Mouse (Mus musculus) layer of hippocampus, postnatal 10 days (tissue): Measurements from ENCODE around the gene Gm21887. TPM values are rescaled to one million over a fixed set of nuclear protein-coding genes. Genes with fewer than 3 reads are reported as not detected.
A peak's percentile ranks its signal among the peaks of the same experiment; 100 is the strongest.
"Not testable (repeated sequence)": the region's sequence is repeated elsewhere in the genome, so short reads cannot be mapped to it uniquely, and the experiment has no call there.

ENCODE experiments used
- DNase-seq, 2 experiments: peaks; one replicate each; pipeline ENCODE4 v3.0.0; 2021; ENCODE audit warnings: low spot score in 2 of 2
- total RNA-seq, 2 experiments: library from RNA; stranded (reverse); gene quantifications; 2 replicates each; pipeline ENCODE4 v1.2.3; 2021

Gm21887 gene
- total RNA-seq, 2 experiments from 2014 or later, result 327 to 366 TPM

DNA sequence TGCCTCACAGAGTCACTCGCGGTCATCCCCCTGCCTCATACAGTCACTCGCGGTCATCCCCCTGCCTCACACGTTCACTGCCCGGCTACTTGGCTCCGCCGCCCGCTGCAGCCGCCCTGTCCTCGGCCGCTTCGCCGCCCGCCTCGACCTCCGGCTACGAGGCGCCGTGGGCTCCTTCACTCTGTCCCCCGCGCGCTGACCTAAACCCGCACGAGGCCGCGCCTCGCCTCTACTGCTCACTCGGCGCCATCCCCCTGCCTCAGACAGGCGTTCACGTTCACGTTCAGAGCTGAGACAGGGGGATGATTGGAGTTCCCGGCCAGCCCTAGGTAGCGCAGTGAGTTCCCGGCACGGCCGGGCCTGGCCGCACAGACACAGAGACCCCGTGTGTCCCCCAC, 12.0 kb upstream of the Gm21887 start:
- not testable (repeated sequence) for DNase-seq

- DNase-seq, result peak; percentile 100
These were observed 11.5 kb upstream of the Gm21887 start for GRCm38 (mm10) chrX:169997854-169998456.

DNA sequence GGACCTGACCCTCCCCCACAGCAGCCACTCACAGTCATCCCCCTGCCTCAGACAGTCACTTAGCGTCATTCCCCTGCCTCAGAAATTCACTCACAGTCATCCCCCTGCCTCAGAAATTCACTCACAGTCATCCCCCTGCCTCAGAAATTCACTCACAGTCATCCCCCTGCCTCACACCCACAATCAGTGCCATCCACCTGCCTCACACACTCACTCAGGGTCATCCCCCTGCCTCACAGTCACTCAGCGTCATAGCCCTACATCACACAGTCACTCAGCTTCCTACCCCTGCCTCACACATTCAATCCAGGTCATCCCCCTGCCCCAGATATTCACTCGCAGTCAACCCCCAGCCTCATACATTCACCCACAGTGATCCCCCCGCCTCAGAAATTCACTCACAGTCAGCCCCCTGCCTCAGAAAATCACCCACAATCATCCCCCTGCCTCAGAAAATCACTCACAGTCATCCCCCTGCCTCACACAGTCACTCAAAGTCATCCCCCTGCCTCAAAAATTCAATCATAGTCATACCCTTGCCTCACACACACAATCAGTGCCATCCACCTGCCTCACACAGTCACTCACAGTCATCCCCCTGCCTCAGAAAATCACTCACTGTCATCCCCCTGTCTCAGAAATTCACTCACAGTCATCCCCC, 10.8 kb upstream of the Gm21887 start:
- not testable (repeated sequence) for DNase-seq

GRCm38 (mm10) chrX:169999226-169999883, 10.1 kb upstream of the Gm21887 start:
- DNase-seq, result peak; percentile 54 to 72

GRCm38 (mm10) chrX:169999912-170000641, 9.4 kb upstream of the Gm21887 start:
- not testable (repeated sequence) for DNase-seq

- DNase-seq, result not testable (repeated sequence)
These were observed 8.6 kb upstream of the Gm21887 start for GRCm38 (mm10) chrX:170000642-170001387.

DNA sequence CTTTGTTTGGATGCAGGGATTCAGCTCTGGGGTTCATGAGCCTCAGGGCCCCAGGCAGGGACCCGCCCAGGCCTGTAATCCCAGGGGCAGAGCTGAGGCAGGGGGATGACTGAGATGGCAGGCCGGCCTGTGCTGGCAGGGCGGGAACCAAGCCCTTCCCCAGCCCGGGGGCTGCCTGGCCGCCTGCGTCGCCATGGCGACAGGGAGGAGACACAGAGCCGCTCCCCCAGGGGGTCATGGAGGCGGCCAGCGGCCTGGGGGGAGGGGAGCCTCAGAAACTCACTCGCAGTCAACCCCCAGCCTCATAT, 8.1 kb upstream of the Gm21887 start:
- not testable (repeated sequence) for DNase-seq

GRCm38 (mm10) chrX:170002510-170003197, 6.8 kb upstream of the Gm21887 start:
- DNase-seq, result peak in 1 of 2 experiments; percentile 75

GRCm38 (mm10) chrX:170003536-170003935, 5.9 kb upstream of the Gm21887 start:
- not testable (repeated sequence) for DNase-seq

DNA sequence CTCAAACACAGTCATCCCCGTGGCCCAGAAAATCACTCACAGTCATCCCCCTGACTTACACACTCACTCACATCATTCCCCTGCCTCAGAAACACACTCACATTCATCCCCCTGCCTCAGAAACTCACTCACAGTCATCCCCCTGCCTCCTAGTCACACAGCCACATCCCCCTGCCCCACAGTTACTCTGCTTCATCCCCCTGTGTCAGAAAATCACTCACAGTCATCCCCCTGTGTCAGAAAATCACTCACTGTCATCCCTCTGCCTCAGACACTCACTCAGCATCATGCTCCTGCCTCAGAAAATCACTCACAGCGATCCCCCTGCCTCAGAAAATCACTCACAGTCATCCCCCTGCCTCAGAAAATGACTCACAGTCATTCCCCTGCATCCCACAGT, 5.2 kb upstream of the Gm21887 start:
- DNase-seq, result not testable (repeated sequence)

- DNase-seq, result not testable (repeated sequence)
These were observed 4.7 kb upstream of the Gm21887 start for GRCm38 (mm10) chrX:170004793-170005192.

GRCm38 (mm10) chrX:170005194-170005593, 4.3 kb upstream of the Gm21887 start:
- DNase-seq, result peak; percentile 50 to 69

DNA sequence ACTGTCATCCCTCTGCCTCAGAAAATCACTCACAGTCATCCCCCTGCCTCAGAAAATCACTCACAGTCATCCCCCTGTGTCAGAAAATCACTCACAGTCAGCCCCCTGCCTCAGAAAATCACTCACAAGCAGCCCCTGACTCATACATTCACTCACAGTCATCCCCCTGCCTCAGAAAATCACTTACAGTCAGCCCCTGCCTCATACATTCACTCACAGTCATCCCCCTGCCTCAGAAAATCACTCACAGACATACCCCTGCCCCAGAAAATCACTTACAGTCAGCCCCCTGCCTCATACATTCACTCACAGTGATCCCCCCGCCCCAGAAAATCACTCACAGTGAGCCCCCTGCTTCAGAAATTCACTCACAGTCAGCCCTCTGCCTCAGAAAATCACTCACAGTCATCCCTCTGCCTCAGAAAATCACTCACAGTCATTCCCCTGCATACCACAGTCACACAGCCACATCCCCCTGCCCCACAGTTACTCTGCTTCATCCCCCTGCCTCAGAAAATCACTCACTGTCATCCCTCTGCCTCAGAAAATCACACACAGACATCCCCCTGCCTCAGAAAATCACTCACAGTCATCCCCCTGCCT, 3.7 kb upstream of the Gm21887 start:
- not testable (repeated sequence) for DNase-seq

GRCm38 (mm10) chrX:170006694-170007247, 2.7 kb upstream of the Gm21887 start:
- DNase-seq, result not testable (repeated sequence)

GRCm38 (mm10) chrX:170007375-170008178, 1.9 kb upstream of the Gm21887 start:
- DNase-seq, result not testable (repeated sequence)

- DNase-seq, result not testable (repeated sequence)
These were observed 1.3 kb upstream of the Gm21887 start for GRCm38 (mm10) chrX:170008179-170008467.

DNA sequence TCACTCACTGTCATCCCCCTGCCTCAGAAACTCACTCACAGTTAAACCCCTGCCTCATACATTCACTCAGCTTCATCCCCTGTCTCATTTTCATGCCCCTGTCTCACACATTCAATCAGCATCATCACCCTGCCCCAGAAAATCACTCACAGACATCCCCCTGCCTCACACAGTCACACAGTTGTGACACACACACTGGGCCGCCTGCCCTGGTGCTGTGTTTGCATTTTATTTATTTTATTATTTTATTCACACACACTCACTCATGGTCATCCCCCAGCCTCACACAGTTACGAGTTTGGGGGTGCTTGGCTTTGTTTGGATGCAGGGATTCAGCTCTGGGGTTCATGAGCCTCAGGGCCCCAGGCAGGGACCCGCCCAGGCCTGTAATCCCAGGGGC, 875 bp upstream of the Gm21887 start:
- DNase-seq, result peak; percentile 54 to 66

DNA sequence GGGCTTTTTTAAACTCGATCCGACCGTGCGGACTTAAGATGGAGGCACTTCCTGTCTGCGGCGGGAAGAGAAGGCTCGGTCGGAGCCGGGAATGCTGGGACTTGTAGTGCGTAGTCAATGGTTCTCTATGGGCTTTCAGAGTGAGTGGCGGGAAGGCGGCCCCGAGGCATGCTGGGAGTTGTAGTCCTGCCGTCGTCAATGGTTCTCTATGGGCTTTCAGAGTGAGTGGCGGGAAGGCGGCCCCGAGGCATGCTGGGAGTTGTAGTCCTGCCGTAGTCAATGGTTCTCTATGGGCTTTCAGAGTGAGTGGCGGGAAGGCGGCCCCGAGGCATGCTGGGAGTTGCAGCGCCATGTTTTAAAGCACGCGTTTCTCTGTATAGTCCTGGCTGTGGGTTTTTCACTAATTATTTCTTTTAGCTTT, 352 bp downstream of the Gm21887 start:
- peak; percentile 100 for DNase-seq
